Mouse (Mus musculus) CH12.LX (cell line): Measurements from ENCODE around the gene Wnk4. TPM values are rescaled to one million over a fixed set of nuclear protein-coding genes. Genes with fewer than 3 reads are reported as not detected.

ENCODE experiments used
- DNase-seq: peaks from one replicate; pipeline ENCODE4 v3.0.0-alpha.2; 2013; ENCODE audit errors: extremely low read depth
- H3K27ac ChIP-seq: 2 replicates; pipeline ENCODE4 v1.5.1; 2012; ENCODE audit warnings: low read depth, mild to moderate bottlenecking, control low read depth, moderate library complexity; ENCODE audit not compliant: insufficient read depth
- H3K27me3 ChIP-seq: replicated peaks from 2 replicates; pipeline ENCODE3; 2012; ENCODE audit warnings: inconsistent platforms
- H3K36me3 ChIP-seq, 2 experiments: replicated peaks in 1 of 2; 2 replicates each; pipeline versions ENCODE3 to v1.6.1; 2012; ENCODE audit warnings: inconsistent platforms in 1 of 2, low read length in 1 of 2, mild to moderate bottlenecking in 1 of 2, mixed read lengths in 1 of 2, moderate library complexity in 1 of 2; ENCODE audit not compliant: control insufficient read depth in 1 of 2, insufficient read depth in 1 of 2
- H3K4me1 ChIP-seq, 2 experiments: 2 replicates each; pipeline ENCODE4 v1.6.1; 2012; ENCODE audit warnings: inconsistent platforms in 1 of 2, moderate library complexity in 1 of 2; ENCODE audit not compliant: insufficient read depth in 2 of 2, control insufficient read depth in 1 of 2
- H3K4me2 ChIP-seq: 2 replicates; pipeline ENCODE4 v1.6.1; 2012; ENCODE audit warnings: low read depth, mild to moderate bottlenecking, control low read depth; ENCODE audit not compliant: poor library complexity, insufficient read depth, severe bottlenecking
- H3K4me3 ChIP-seq, 3 experiments: fragments of 150-350 bp in 1 of 3; sonication (generic) in 1 of 3; replicated peaks in 1 of 3; 2 replicates each; pipeline versions ENCODE3 to v1.5.1; 2011 to 2012; ENCODE audit warnings: low read depth in 2 of 3, low read length in 2 of 3, mild to moderate bottlenecking in 2 of 3, moderate library complexity in 2 of 3, control low read depth in 1 of 3, improper control_type of control experiment in 1 of 3, inconsistent platforms in 1 of 3, mixed read lengths in 1 of 3; ENCODE audit not compliant: poor library complexity in 1 of 3
- H3K79me2 ChIP-seq: replicated peaks from 2 replicates; pipeline ENCODE4 v1.6.1; 2012; ENCODE audit warnings: mild to moderate bottlenecking, moderate library complexity; ENCODE audit not compliant: control insufficient read depth, poor library complexity, insufficient read depth, severe bottlenecking; ENCODE audit errors: extremely low read depth
- H3K9ac ChIP-seq: 2 replicates; pipeline ENCODE4 v1.6.1; 2012; ENCODE audit warnings: low read depth, mild to moderate bottlenecking, control low read depth, moderate library complexity; ENCODE audit not compliant: insufficient read depth
- H3K9me3 ChIP-seq: replicated peaks from 2 replicates; pipeline ENCODE3; 2012; ENCODE audit warnings: low read length, inconsistent platforms, mixed read lengths
- BHLHE40 ChIP-seq: IDR thresholded peaks from 2 replicates; pipeline ENCODE4 v1.6.1; 2011; ENCODE audit warnings: mild to moderate bottlenecking, low read depth, low read length, improper control_type of control experiment
- CHD1 ChIP-seq: IDR thresholded peaks from 2 replicates; pipeline ENCODE4 v1.6.1; 2012; ENCODE audit warnings: low read depth, low read length, improper control_type of control experiment, inconsistent platforms
- CHD2 ChIP-seq: IDR thresholded peaks from 2 replicates; pipeline ENCODE4 v1.6.1; 2011; ENCODE audit warnings: low read length, improper control_type of control experiment
- E2F4 ChIP-seq: IDR thresholded peaks from 2 replicates; pipeline ENCODE4 v1.6.1; 2011; ENCODE audit warnings: low read depth, low read length, improper control_type of control experiment; ENCODE audit not compliant: insufficient replicate concordance
- ELF1 ChIP-seq: IDR thresholded peaks from 2 replicates; pipeline ENCODE4 v1.6.1; 2014; ENCODE audit warnings: low read depth, mild to moderate bottlenecking, inconsistent platforms, low read length, improper control_type of control experiment
- EP300 ChIP-seq: IDR thresholded peaks from 2 replicates; pipeline ENCODE4 v1.6.1; 2011; ENCODE audit warnings: low read length, improper control_type of control experiment
- ETS1 ChIP-seq: conservative IDR thresholded peaks from 2 replicates; pipeline ENCODE4 v1.6.1; 2012; ENCODE audit warnings: low read depth, mild to moderate bottlenecking, inconsistent platforms, low read length, improper control_type of control experiment, moderate library complexity
- IRF4 ChIP-seq: IDR thresholded peaks from 2 replicates; pipeline ENCODE4 v1.6.1; 2014; ENCODE audit warnings: low read depth, mild to moderate bottlenecking, inconsistent platforms, low read length, improper control_type of control experiment
- JUN ChIP-seq: IDR thresholded peaks from 2 replicates; pipeline ENCODE4 v1.6.1; 2011; ENCODE audit warnings: low read depth, mild to moderate bottlenecking, low read length, improper control_type of control experiment, moderate library complexity; ENCODE audit not compliant: insufficient read depth
- JUND ChIP-seq: conservative IDR thresholded peaks from 2 replicates; pipeline ENCODE4 v1.6.1; 2011; ENCODE audit warnings: low read depth, low read length, improper control_type of control experiment
- KAT2A ChIP-seq: IDR thresholded peaks from 2 replicates; pipeline ENCODE4 v1.6.1; 2012; ENCODE audit warnings: low read length, improper control_type of control experiment, inconsistent platforms; ENCODE audit not compliant: insufficient replicate concordance
- MAFK ChIP-seq: IDR thresholded peaks from 2 replicates; pipeline ENCODE4 v1.6.1; 2011; ENCODE audit warnings: low read length, improper control_type of control experiment; ENCODE audit not compliant: insufficient replicate concordance
- MAX ChIP-seq: IDR thresholded peaks from 2 replicates; pipeline ENCODE4 v1.6.1; 2011; ENCODE audit warnings: low read length, improper control_type of control experiment
- MAZ ChIP-seq: IDR thresholded peaks from 2 replicates; pipeline ENCODE4 v1.6.1; 2012; ENCODE audit warnings: low read depth, mild to moderate bottlenecking, inconsistent platforms, low read length, improper control_type of control experiment, moderate library complexity
- MEF2A ChIP-seq: IDR thresholded peaks from 2 replicates; pipeline ENCODE4 v1.6.1; 2014; ENCODE audit warnings: low read depth, mild to moderate bottlenecking, inconsistent platforms, low read length, improper control_type of control experiment, borderline replicate concordance
- MXI1 ChIP-seq: IDR thresholded peaks from 2 replicates; pipeline ENCODE4 v1.6.1; 2011; ENCODE audit warnings: mild to moderate bottlenecking, low read depth, low read length, improper control_type of control experiment
- MYC ChIP-seq: IDR thresholded peaks from 2 replicates; pipeline ENCODE4 v1.6.1; 2011; ENCODE audit warnings: low read depth, mild to moderate bottlenecking, improper control_type of control experiment, low read length
- NELFE ChIP-seq: IDR thresholded peaks from 2 replicates; pipeline ENCODE4 v1.6.1; 2011; ENCODE audit warnings: low read depth, low read length, improper control_type of control experiment
- NRF1 ChIP-seq: IDR thresholded peaks from 2 replicates; pipeline ENCODE4 v1.6.1; 2014; ENCODE audit warnings: low read depth, mild to moderate bottlenecking, inconsistent platforms, low read length, improper control_type of control experiment, moderate library complexity
- PAX5 ChIP-seq: IDR thresholded peaks from 2 replicates; pipeline ENCODE4 v1.6.1; 2012; ENCODE audit warnings: low read length, inconsistent platforms, mixed read lengths
- POLR2A ChIP-seq: IDR thresholded peaks from 2 replicates; pipeline ENCODE4 v1.6.1; 2011; ENCODE audit warnings: low read depth, mild to moderate bottlenecking, improper control_type of control experiment, low read length
- POLR2AphosphoS2 ChIP-seq: IDR thresholded peaks from 2 replicates; pipeline ENCODE4 v1.6.1; 2011; ENCODE audit warnings: low read depth, low read length, improper control_type of control experiment
- SIN3A ChIP-seq: IDR thresholded peaks from 2 replicates; pipeline ENCODE4 v1.6.1; 2012; ENCODE audit warnings: low read length, improper control_type of control experiment, inconsistent platforms
- SMC3 ChIP-seq: IDR thresholded peaks from 2 replicates; pipeline ENCODE4 v1.6.1; 2011; ENCODE audit warnings: low read depth, low read length, improper control_type of control experiment
- TBP ChIP-seq: conservative IDR thresholded peaks from 2 replicates; pipeline ENCODE4 v1.6.1; 2011; ENCODE audit warnings: low read depth, low read length, improper control_type of control experiment
- TCF12 ChIP-seq: IDR thresholded peaks from 2 replicates; pipeline ENCODE4 v1.6.1; 2014; ENCODE audit warnings: low read depth, mild to moderate bottlenecking, inconsistent platforms, low read length, improper control_type of control experiment
- UBTF ChIP-seq: IDR thresholded peaks from 2 replicates; pipeline ENCODE4 v1.6.1; 2012; ENCODE audit warnings: low read depth, mild to moderate bottlenecking, inconsistent platforms, low read length, improper control_type of control experiment, moderate library complexity
- USF1 ChIP-seq: IDR thresholded peaks from 2 replicates; pipeline ENCODE4 v1.6.1; 2014; ENCODE audit warnings: low read depth, mild to moderate bottlenecking, inconsistent platforms, low read length, improper control_type of control experiment
- USF2 ChIP-seq: conservative IDR thresholded peaks from 2 replicates; pipeline ENCODE4 v1.6.1; 2011; ENCODE audit warnings: low read depth, low read length, improper control_type of control experiment
- ZC3H11A ChIP-seq: IDR thresholded peaks from 2 replicates; pipeline ENCODE4 v1.6.1; 2012; ENCODE audit warnings: low read depth, mild to moderate bottlenecking, inconsistent platforms, low read length, improper control_type of control experiment
- ZKSCAN1 ChIP-seq: IDR thresholded peaks from 2 replicates; pipeline ENCODE4 v1.6.1; 2012; ENCODE audit warnings: low read depth, inconsistent platforms, low read length, improper control_type of control experiment, borderline replicate concordance
- ZMIZ1 ChIP-seq: IDR thresholded peaks from 2 replicates; pipeline ENCODE4 v1.6.1; 2012; ENCODE audit warnings: low read depth, mild to moderate bottlenecking, inconsistent platforms, low read length, improper control_type of control experiment
- ZNF384 ChIP-seq: IDR thresholded peaks from 2 replicates; pipeline ENCODE4 v1.6.1; 2012; ENCODE audit warnings: low read depth, low read length, improper control_type of control experiment, inconsistent platforms
- dilution Hi-C: fragments of 300-500 bp; cut with MboI; formaldehyde crosslinking; loops from 2 replicates; pipeline ENCODE4 v1.14.3; 2020; ENCODE audit warnings: low sequenced_read_pairs; ENCODE audit not compliant: extremely low pct_unique_long_range_greater_than_20kb, extremely low pct_ligation_motif_present
- in situ Hi-C: fragments of 300-500 bp; cut with MboI; formaldehyde crosslinking; loops from 3 replicates; pipeline ENCODE4 v1.14.3; 2019; ENCODE audit warnings: low sequenced_read_pairs, low pct_ligation_motif_present, low pct_unique_long_range_greater_than_20kb, mixed read lengths
- polyA plus RNA-seq: library from polyadenylated mRNA; unstranded; fragments of >175 nt; gene quantifications from 2 replicates; pipeline ENCODE4 v1.2.1, GENCODE M21; 2012; ENCODE audit warnings: low read depth; ENCODE audit not compliant: insufficient read length
- total RNA-seq, 2 experiments: library from RNA; depleted of rRNA; stranded (reverse); fragments of 300-350 nt in 1 of 2; fragments of >200 nt in 1 of 2; gene quantifications; 2 replicates each; pipeline ENCODE4 v1.2.3; 2012 to 2014

Gene Wnk4
- total and polyA plus RNA-seq, 3 experiments, result 0.85 to 7.8 (median 0.90) TPM

GRCm38 (mm10) chr11:101315665-101316500 lies 55.5 kb downstream of the Wnk4 start, which contains the start of gene Psme3 (continued):
- TF ChIP-seq MYC, result peak; percentile 100
- TF ChIP-seq USF1, result peak; percentile 77
- peak; percentile 19; the same call in 1 of the 2 replicates for TF ChIP-seq ETS1
- no peak for TF ChIP-seq MAFK
- TF ChIP-seq USF2, result peak; percentile 63
- TF ChIP-seq EP300, result no peak
- TF ChIP-seq ZMIZ1, result peak; percentile 92
- peak; percentile 68 for TF ChIP-seq TBP
- TF ChIP-seq PAX5, result no peak
- TF ChIP-seq POLR2AphosphoS2, result 0 out of 2 replicates have a peak, but pooled peaks have one; percentile 31
- no peak for TF ChIP-seq SMC3
- no peak for TF ChIP-seq ZNF384
- TF ChIP-seq CHD2, result no peak
- no peak for TF ChIP-seq JUND
- peak; percentile 78 for TF ChIP-seq MAZ
- TF ChIP-seq ELF1, result peak; percentile 86
- TF ChIP-seq E2F4, result peak; percentile 75; the same call in 1 of the 2 replicates
- no peak for TF ChIP-seq ZKSCAN1
- TF ChIP-seq UBTF, result peak; percentile 73
- peak; percentile 90; the same call in 1 of the 2 replicates for TF ChIP-seq SIN3A
- peak; percentile 84 for TF ChIP-seq TCF12
- TF ChIP-seq NELFE, result peak; percentile 71; the same call in 1 of the 2 replicates

- Histone ChIP-seq H3K4me2 (peak overlapping the region; percentile 99), H3K36me3 (peaks cover 35 to 42% of the 10 kb centered on the region in 2 experiments), H3K4me1 (peaks cover 6 to 28% of the 10 kb centered on the region in 2 experiments), H3K9me3 (no peaks in the 10 kb centered on the region), H3K27ac (peak overlapping the region; percentile 75), H3K79me2 (peaks cover 36% of the 10 kb centered on the region), H3K9ac (peak overlapping the region; percentile 93), H3K4me3 (peak overlapping the region; percentile 90 to 97 (median 94)), H3K27me3 (no peaks in the 10 kb centered on the region)
- dilution Hi-C loops, result no loop called here
- in situ Hi-C loops, result no loop called here
- DNase-seq, result peak; percentile 72
- TF ChIP-seq BHLHE40 (peak; percentile 84), NRF1 (peak; percentile 24; the same call in 1 of the 2 replicates), IRF4 (0 out of 2 replicates have a peak, but pooled peaks have one; percentile 1), MEF2A (no peak), ZC3H11A (no peak), UBTF (no peak), ZNF384 (no peak), ELF1 (0 out of 2 replicates have a peak, but pooled peaks have one; percentile 5), POLR2A (no peak), TBP (no peak), CHD1 (no peak), KAT2A (0 out of 2 replicates have a peak, but pooled peaks have one; percentile 37), SMC3 (no peak), USF1 (no peak), NELFE (peak; percentile 41; the same call in 1 of the 2 replicates), EP300 (no peak), E2F4 (no peak), USF2 (no peak; the same call in 1 of the 2 replicates), JUN (no peak), MXI1 (peak; percentile 91), JUND (no peak), MAX (peak; percentile 88), ZKSCAN1 (no peak), ETS1 (peak; percentile 55)
Observed at GRCm38 (mm10) chr11:101316501-101316917, 56.1 kb downstream of the Wnk4 start.
